Mouse (Mus musculus): Measurements from ENCODE around the gene Nckap5. TPM values are rescaled to one million over a fixed set of nuclear protein-coding genes. Genes with fewer than 3 reads are reported as not detected.

Nckap5 gene
- 6.9 and 10.4 TPM in 2 replicates for polyA plus RNA-seq (2016; fragmentation: Nextera tagmentation; extraction: Ambion mirVana)

- H3K27ac ChIP-seq (replicated peaks), result peak within 1 kb of the TSS; percentile 71
- WGBS, result 3% methylated on average over 35 of the region's 35 CpGs
- peak; percentile 63 for DNase-seq (ENCODE audit: low spot score)
Measured at GRCm38 (mm10) chr1:126830031-126830927, at the start of gene Nckap5. Gene Nckap5 (minus strand): TSS chr1:126830799.

GRCm38 (mm10) chr1:126877495-126877894 lies 46.9 kb upstream of the Nckap5 start:
- Histone ChIP-seq H3K27ac (replicated peaks) (no peak overlapping the region), H3K27me3 (replicated peaks; ENCODE audit: low read depth, poor library complexity, severe bottlenecking) (no peaks in the 10 kb centered on the region), H3K4me1 (no peaks in the 10 kb centered on the region), H3K4me3 (no peak overlapping the region), H3K9me3 (no peaks in the 10 kb centered on the region), H3K36me3 (replicated peaks) (no peaks in the 10 kb centered on the region)
- no peak for DNase-seq (ENCODE audit: low spot score)
- WGBS, result 91% methylated on average over 2 of the region's 2 CpGs

More at GRCm38 (mm10) chr1:126830031-126830927, at the start of gene Nckap5:
- Histone ChIP-seq H3K36me3 (replicated peaks) (no peaks in the 10 kb centered on the region), H3K4me1 (peaks cover 25% of the 10 kb centered on the region), H3K4me3 (peak within 1 kb of the TSS; percentile 57), H3K27me3 (replicated peaks; ENCODE audit: low read depth, poor library complexity, severe bottlenecking) (peaks cover 47% of the 10 kb centered on the region), H3K9me3 (no peaks in the 10 kb centered on the region)

GRCm38 (mm10) chr1:126868372-126868771 lies 37.8 kb upstream of the Nckap5 start:
- no peak for DNase-seq (ENCODE audit: low spot score)
- Histone ChIP-seq H3K4me3 (no peak overlapping the region), H3K27me3 (replicated peaks; ENCODE audit: low read depth, poor library complexity, severe bottlenecking) (no peaks in the 10 kb centered on the region), H3K27ac (replicated peaks) (no peak overlapping the region), H3K4me1 (peaks cover 12% of the 10 kb centered on the region), H3K9me3 (no peaks in the 10 kb centered on the region), H3K36me3 (replicated peaks) (no peaks in the 10 kb centered on the region)
- 92% methylated on average over 9 of the region's 9 CpGs for WGBS

GRCm38 (mm10) chr1:126867912-126868311 lies 37.3 kb upstream of the Nckap5 start:
- H3K4me3 ChIP-seq, result no peak overlapping the region

GRCm38 (mm10) chr1:126865591-126866086 lies 35.0 kb upstream of the Nckap5 start:
- Histone ChIP-seq H3K4me1 (peaks cover 17% of the 10 kb centered on the region), H3K27ac (replicated peaks) (peak overlapping the region; percentile 61), H3K4me3 (no peak overlapping the region), H3K36me3 (replicated peaks) (no peaks in the 10 kb centered on the region), H3K27me3 (replicated peaks; ENCODE audit: low read depth, poor library complexity, severe bottlenecking) (no peaks in the 10 kb centered on the region), H3K9me3 (no peaks in the 10 kb centered on the region)
- WGBS, result 25% methylated on average over 7 of the region's 7 CpGs
- peak; percentile 33 for DNase-seq (ENCODE audit: low spot score)

More at GRCm38 (mm10) chr1:126867912-126868311, 37.3 kb upstream of the Nckap5 start:
- Histone ChIP-seq H3K27me3 (replicated peaks; ENCODE audit: low read depth, poor library complexity, severe bottlenecking) (no peaks in the 10 kb centered on the region), H3K4me1 (peaks cover 12% of the 10 kb centered on the region), H3K9me3 (no peaks in the 10 kb centered on the region), H3K27ac (replicated peaks) (no peak overlapping the region), H3K36me3 (replicated peaks) (no peaks in the 10 kb centered on the region)
- WGBS, result 91% methylated on average over 5 of the region's 5 CpGs
- no peak for DNase-seq (ENCODE audit: low spot score)

- no peak overlapping the region for H3K27ac ChIP-seq (replicated peaks)
Measured at GRCm38 (mm10) chr1:126861816-126862215, 31.2 kb upstream of the Nckap5 start.

GRCm38 (mm10) chr1:126860537-126860936 lies 29.9 kb upstream of the Nckap5 start:
- WGBS, result 90% methylated on average over 4 of the region's 4 CpGs
- Histone ChIP-seq H3K4me1 (peaks cover 11% of the 10 kb centered on the region), H3K27ac (replicated peaks) (no peak overlapping the region), H3K4me3 (no peak overlapping the region), H3K9me3 (no peaks in the 10 kb centered on the region), H3K27me3 (replicated peaks; ENCODE audit: low read depth, poor library complexity, severe bottlenecking) (no peaks in the 10 kb centered on the region), H3K36me3 (replicated peaks) (no peaks in the 10 kb centered on the region)
- DNase-seq (ENCODE audit: low spot score), result no peak

More at GRCm38 (mm10) chr1:126861816-126862215, 31.2 kb upstream of the Nckap5 start:
- 74% methylated on average over 3 of the region's 3 CpGs for WGBS
- H3K4me3 ChIP-seq, result no peak overlapping the region
- no peaks in the 10 kb centered on the region for H3K36me3 ChIP-seq (replicated peaks)
- no peaks in the 10 kb centered on the region for H3K9me3 ChIP-seq
- no peaks in the 10 kb centered on the region for H3K27me3 ChIP-seq (replicated peaks; ENCODE audit: low read depth, poor library complexity, severe bottlenecking)
- no peak for DNase-seq (ENCODE audit: low spot score)
- H3K4me1 ChIP-seq, result peaks cover 17% of the 10 kb centered on the region

GRCm38 (mm10) chr1:126849481-126849880 lies 18.9 kb upstream of the Nckap5 start:
- no peaks in the 10 kb centered on the region for H3K9me3 ChIP-seq
- H3K4me1 ChIP-seq, result no peaks in the 10 kb centered on the region
- no peak for DNase-seq (ENCODE audit: low spot score)
- H3K4me3 ChIP-seq, result no peak overlapping the region
- H3K27me3 ChIP-seq (replicated peaks; ENCODE audit: low read depth, poor library complexity, severe bottlenecking), result no peaks in the 10 kb centered on the region
- no peaks in the 10 kb centered on the region for H3K36me3 ChIP-seq (replicated peaks)
- WGBS, result 43% methylated on average over 6 of the region's 6 CpGs
- no peak overlapping the region for H3K27ac ChIP-seq (replicated peaks)

GRCm38 (mm10) chr1:126846317-126846716 lies 15.7 kb upstream of the Nckap5 start:
- no peaks in the 10 kb centered on the region for H3K36me3 ChIP-seq (replicated peaks)
- no peak overlapping the region for H3K4me3 ChIP-seq
- DNase-seq (ENCODE audit: low spot score), result no peak
- no peaks in the 10 kb centered on the region for H3K9me3 ChIP-seq
- no peaks in the 10 kb centered on the region for H3K27me3 ChIP-seq (replicated peaks; ENCODE audit: low read depth, poor library complexity, severe bottlenecking)
- H3K27ac ChIP-seq (replicated peaks), result no peak overlapping the region
- H3K4me1 ChIP-seq, result no peaks in the 10 kb centered on the region
- 72% methylated on average over 4 of the region's 4 CpGs for WGBS

- no peak for DNase-seq (ENCODE audit: low spot score)
- no peak overlapping the region for H3K27ac ChIP-seq (replicated peaks)
- H3K9me3 ChIP-seq, result no peaks in the 10 kb centered on the region
- H3K4me3 ChIP-seq, result no peak overlapping the region
- WGBS, result 88% methylated on average over 1 of the region's 1 CpGs
- peaks cover 21% of the 10 kb centered on the region for H3K4me1 ChIP-seq
- no peaks in the 10 kb centered on the region for H3K36me3 ChIP-seq (replicated peaks)
- peaks cover 47% of the 10 kb centered on the region for H3K27me3 ChIP-seq (replicated peaks; ENCODE audit: low read depth, poor library complexity, severe bottlenecking)
Measured at GRCm38 (mm10) chr1:126832885-126833284, 2.3 kb upstream of the Nckap5 start.

- DNase-seq (ENCODE audit: low spot score), result no peak
- H3K4me1 ChIP-seq, result peaks cover 25% of the 10 kb centered on the region
- H3K36me3 ChIP-seq (replicated peaks), result no peaks in the 10 kb centered on the region
- H3K27me3 ChIP-seq (replicated peaks; ENCODE audit: low read depth, poor library complexity, severe bottlenecking), result peaks cover 47% of the 10 kb centered on the region
- no peak overlapping the region for H3K27ac ChIP-seq (replicated peaks)
- H3K4me3 ChIP-seq, result no peak overlapping the region; the same call in 1 of the 2 replicates
- WGBS, result 81% methylated on average over 9 of the region's 9 CpGs
- H3K9me3 ChIP-seq, result no peaks in the 10 kb centered on the region
Measured at GRCm38 (mm10) chr1:126829031-126829430, 1.6 kb downstream of the Nckap5 start.

- DNase-seq (ENCODE audit: low spot score), result no peak
- Histone ChIP-seq H3K27ac (replicated peaks) (no peak overlapping the region), H3K36me3 (replicated peaks) (no peaks in the 10 kb centered on the region), H3K27me3 (replicated peaks; ENCODE audit: low read depth, poor library complexity, severe bottlenecking) (peaks cover 16% of the 10 kb centered on the region), H3K4me1 (peaks cover 15% of the 10 kb centered on the region), H3K4me3 (no peak overlapping the region), H3K9me3 (no peaks in the 10 kb centered on the region)
- WGBS, result 61% methylated on average over 3 of the region's 3 CpGs
Measured at GRCm38 (mm10) chr1:126824841-126825240, 5.8 kb downstream of the Nckap5 start.

- Histone ChIP-seq H3K9me3 (no peaks in the 10 kb centered on the region), H3K27ac (replicated peaks) (no peak overlapping the region)
- WGBS, result 82% methylated on average over 6 of the region's 6 CpGs
Measured at GRCm38 (mm10) chr1:126822246-126822645, 8.4 kb downstream of the Nckap5 start.

More at GRCm38 (mm10) chr1:126822246-126822645, 8.4 kb downstream of the Nckap5 start:
- H3K36me3 ChIP-seq (replicated peaks), result no peaks in the 10 kb centered on the region
- no peak for DNase-seq (ENCODE audit: low spot score)
- H3K4me1 ChIP-seq, result peaks cover 17% of the 10 kb centered on the region
- no peaks in the 10 kb centered on the region for H3K27me3 ChIP-seq (replicated peaks; ENCODE audit: low read depth, poor library complexity, severe bottlenecking)
- H3K4me3 ChIP-seq, result no peak overlapping the region
